Mouse (Mus musculus) granulocyte monocyte progenitor cell, adult 5-6 weeks (primary cell): Measurements from ENCODE around the gene Bcl2l10. TPM values are rescaled to one million over a fixed set of nuclear protein-coding genes. Genes with fewer than 3 reads are reported as not detected.
"Not testable (repeated sequence)": the region's sequence is repeated elsewhere in the genome, so short reads cannot be mapped to it uniquely, and the experiment has no call there.

Source experiments
- ATAC-seq: replicated peaks from 2 replicates; pipeline ENCODE4 v1.8.0; 2016; ENCODE audit warnings: mild to moderate bottlenecking, moderate TSS enrichment, inconsistent platforms; ENCODE audit not compliant: poor library complexity, severe bottlenecking
- total RNA-seq, 2 experiments: library from RNA; stranded (forward) in 1 of 2; stranded (reverse) in 1 of 2; fragments of 200-712, 200-1000 nt in 1 of 2; fragments of >200 nt in 1 of 2; fragmentation: Nextera tagmentation in 1 of 2; gene quantifications; 2 replicates each; pipeline ENCODE4 v1.2.3; 2014 to 2017

Gene Bcl2l10
- total RNA-seq, 2 experiments from 2014 or later = not detected

GRCm38 (mm10) chr9:75338016-75338415, 9.5 kb upstream of the Bcl2l10 start:
- ATAC-seq = no peak

GRCm38 (mm10) chr9:75342433-75342832, 5.1 kb upstream of the Bcl2l10 start:
- ATAC-seq = peak; percentile 97

- no peak for ATAC-seq
Measured at GRCm38 (mm10) chr9:75348066-75348465, 508 bp downstream of the Bcl2l10 start.

- 0 out of 2 replicates have a peak, but pooled peaks have one; percentile 7 for ATAC-seq
Measured at GRCm38 (mm10) chr9:75348641-75349040, 1.1 kb downstream of the Bcl2l10 start.

GRCm38 (mm10) chr9:75353094-75353493, 5.5 kb downstream of the Bcl2l10 start:
- no peak for ATAC-seq

- ATAC-seq = no peak
Measured at GRCm38 (mm10) chr9:75355783-75356182, 8.2 kb downstream of the Bcl2l10 start.

GRCm38 (mm10) chr9:75357087-75357654, 9.6 kb downstream of the Bcl2l10 start:
- ATAC-seq = no peak

- ATAC-seq = peak; percentile 72
Measured at GRCm38 (mm10) chr9:75361699-75362098, 14.1 kb downstream of the Bcl2l10 start.

- ATAC-seq = peak; percentile 90
Measured at GRCm38 (mm10) chr9:75362201-75362600, 14.6 kb downstream of the Bcl2l10 start.

- ATAC-seq = no peak
Measured at GRCm38 (mm10) chr9:75363001-75363400, 15.4 kb downstream of the Bcl2l10 start.

GRCm38 (mm10) chr9:75363702-75364101, 16.1 kb downstream of the Bcl2l10 start:
- ATAC-seq = not testable (repeated sequence)

GRCm38 (mm10) chr9:75365195-75365594, 17.6 kb downstream of the Bcl2l10 start:
- ATAC-seq = no peak

- no peak for ATAC-seq
Measured at GRCm38 (mm10) chr9:75366191-75366590, 18.6 kb downstream of the Bcl2l10 start.

GRCm38 (mm10) chr9:75368779-75369178, 21.2 kb downstream of the Bcl2l10 start:
- no peak for ATAC-seq

- ATAC-seq = no peak
Measured at GRCm38 (mm10) chr9:75375606-75376005, 28.0 kb downstream of the Bcl2l10 start.

- ATAC-seq = no peak
Measured at GRCm38 (mm10) chr9:75376428-75376827, 28.9 kb downstream of the Bcl2l10 start.

GRCm38 (mm10) chr9:75378774-75379173, 31.2 kb downstream of the Bcl2l10 start:
- no peak for ATAC-seq

GRCm38 (mm10) chr9:75382825-75383224, 35.3 kb downstream of the Bcl2l10 start:
- no peak for ATAC-seq

GRCm38 (mm10) chr9:75383785-75384184, 36.2 kb downstream of the Bcl2l10 start:
- no peak for ATAC-seq

GRCm38 (mm10) chr9:75384337-75384962, 36.9 kb downstream of the Bcl2l10 start:
- ATAC-seq = no peak

GRCm38 (mm10) chr9:75385218-75385974, 37.8 kb downstream of the Bcl2l10 start:
- ATAC-seq = no peak; the same call in 1 of the 2 replicates
